ENCODE assay signal across 16 mouse cellular contexts in the genomic region with DNA sequence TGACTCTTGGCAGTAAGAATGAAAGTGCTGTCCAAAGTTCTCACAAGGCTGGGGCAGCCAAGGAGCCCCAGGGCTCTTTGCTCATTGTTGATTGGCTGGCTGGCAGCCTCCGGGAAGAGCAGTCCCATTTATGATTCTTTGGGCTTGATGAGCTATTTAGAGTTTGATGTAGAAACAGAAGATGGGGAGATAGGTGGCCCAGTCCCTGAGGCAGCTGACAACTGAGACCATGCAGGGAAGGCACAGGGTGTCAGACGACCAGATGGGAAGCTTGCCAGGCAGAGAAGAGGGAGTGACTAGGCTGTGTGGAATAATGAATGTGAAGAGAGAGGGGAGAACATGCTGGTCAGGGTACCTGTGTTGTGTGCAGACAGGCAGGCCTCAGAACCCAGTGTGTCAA. TPM values are rescaled to one million over a fixed set of nuclear protein-coding genes. Genes with fewer than 3 reads are reported as not detected.
DNase-seq lines count a peak whose midpoint lies in the region; ATAC-seq and TF ChIP-seq lines count a peak whose summit lies in the region.
"Had no signal": no experiment of that assay in that cellular context is flagged by ENCODE, and none has a peak within 500 bp of the region (broad histone marks: within the 10 kb centered on the region; RNA-seq: fewer than 3 reads in every experiment).

No protein-coding gene starts in this region.

- intact Hi-C loops in heart, postnatal 10 days (cut with DNase I), result loop anchor here (5.0 kb wide), 1 partner anchor 231 kb away; no protein-coding TSS in a partner anchor

- no peak for DNase-seq in forebrain, embryonic 11.5 days (ENCODE audit: low spot score)
- DNase-seq in heart, postnatal 10 days, result no peak
- DNase-seq in lung, postnatal 10 days, result peak; percentile 21
- DNase-seq in lung, postnatal 0 days (ENCODE audit: low spot score), result no peak
- DNase-seq in heart, postnatal 0 days (ENCODE audit: low spot score), result no peak
- DNase-seq: adrenal gland, adult 2 months; cerebellum, adult 8-10 months; kidney, adult 9 months; lung, embryonic 14.5 days; retina, postnatal 1 day; thymus, adult 18-20 months had no signal

- no peak for TF ChIP-seq EP300 in lung, postnatal 0 days (IDR thresholded peaks at IDR 0.05)
- no peak for TF ChIP-seq EP300 in heart, postnatal 0 days (IDR thresholded peaks at IDR 0.05; ENCODE audit: low read depth)

- ATAC-seq in forebrain, embryonic 15.5 days (replicated peaks), result peak; percentile 51
- ATAC-seq in forebrain, embryonic 11.5 days (replicated peaks; ENCODE audit: low FRiP score), result no peak
- no peak for ATAC-seq in heart, embryonic 14.5 days (ENCODE audit: insufficient number of reproducible peaks, insufficient read depth, low FRiP score, low read depth)
- ATAC-seq in lung, postnatal 0 days, result no peak
- ATAC-seq in heart, postnatal 0 days (ENCODE audit: insufficient read depth, low read depth), result no peak
- no peak for ATAC-seq in kidney, embryonic 15.5 days (replicated peaks; ENCODE audit: low FRiP score)

- H3K9ac ChIP-seq in forebrain, embryonic 15.5 days (replicated peaks), result no peak overlapping the region
- no peak overlapping the region for H3K9ac ChIP-seq in forebrain, embryonic 11.5 days (ENCODE audit: low read length)
- H3K9ac ChIP-seq in heart, embryonic 14.5 days (ENCODE audit: low read length), result peak overlapping the region; percentile 14; the same call in 1 of the 2 replicates
- H3K9ac ChIP-seq in lung, postnatal 0 days (replicated peaks; ENCODE audit: low read depth), result no peak overlapping the region
- H3K9ac ChIP-seq in heart, postnatal 0 days (replicated peaks; ENCODE audit: low read depth, low read length), result no peak overlapping the region
- H3K9ac ChIP-seq in kidney, embryonic 15.5 days, result no peak overlapping the region
- H3K9ac ChIP-seq: embryonic facial prominence, embryonic 15.5 days; lung, embryonic 14.5 days had no signal

- H3K4me1 ChIP-seq in forebrain, embryonic 15.5 days, result peaks cover 29% of the 10 kb centered on the region
- peaks cover 9% of the 10 kb centered on the region; the same call in 1 of the 2 replicates for H3K4me1 ChIP-seq in forebrain, embryonic 11.5 days (replicated peaks; ENCODE audit: control insufficient read depth, insufficient read depth, low read length)
- peaks cover 20 to 49% of the 10 kb centered on the region in 2 experiments for H3K4me1 ChIP-seq in heart, embryonic 14.5 days (ENCODE audit: control insufficient read depth in 2 of 2, insufficient read depth in 2 of 2, low read length in 2 of 2)
- peaks cover 5% of the 10 kb centered on the region for H3K4me1 ChIP-seq in lung, postnatal 0 days (ENCODE audit: insufficient read depth, low read depth, low read length)
- H3K4me1 ChIP-seq in heart, postnatal 0 days (ENCODE audit: control insufficient read depth, insufficient read depth), result peaks cover 36% of the 10 kb centered on the region
- peaks cover 11% of the 10 kb centered on the region for H3K4me1 ChIP-seq in kidney, embryonic 15.5 days

- no peak overlapping the region for H3K4me2 ChIP-seq in forebrain, embryonic 15.5 days (replicated peaks)
- no peak overlapping the region for H3K4me2 ChIP-seq in forebrain, embryonic 11.5 days (ENCODE audit: low read depth, low read length, severe bottlenecking)
- peak overlapping the region; percentile 52 for H3K4me2 ChIP-seq in heart, embryonic 14.5 days (ENCODE audit: low read length)
- H3K4me2 ChIP-seq in lung, postnatal 0 days (replicated peaks; ENCODE audit: low read depth, low read length), result no peak overlapping the region
- no peak overlapping the region for H3K4me2 ChIP-seq in heart, postnatal 0 days (ENCODE audit: low read depth, low read length)
- H3K4me2 ChIP-seq in kidney, embryonic 15.5 days, result no peak overlapping the region
- H3K4me2 ChIP-seq: embryonic facial prominence, embryonic 15.5 days; lung, embryonic 14.5 days had no signal

- 0 out of 2 replicates have a peak overlapping the region, but pooled peaks have one; percentile 25 for H3K27ac ChIP-seq in forebrain, embryonic 15.5 days (replicated peaks)
- no peak overlapping the region for H3K27ac ChIP-seq in forebrain, embryonic 11.5 days (ENCODE audit: low read depth, low read length)
- peak overlapping the region; percentile 86 to 88 for H3K27ac ChIP-seq in heart, embryonic 14.5 days (replicated peaks in 1 of 2; ENCODE audit: control insufficient read depth in 1 of 2, insufficient read depth in 1 of 2, low read depth in 2 of 2, low read length in 2 of 2)
- no peak overlapping the region for H3K27ac ChIP-seq in lung, postnatal 0 days (ENCODE audit: low read length)
- peak overlapping the region; percentile 78 for H3K27ac ChIP-seq in heart, postnatal 0 days (ENCODE audit: low read depth)
- H3K27ac ChIP-seq in kidney, embryonic 15.5 days, result no peak overlapping the region
- H3K27ac ChIP-seq: embryonic facial prominence, embryonic 15.5 days had no signal

- no peak overlapping the region for H3K4me3 ChIP-seq in forebrain, embryonic 15.5 days
- H3K4me3 ChIP-seq in forebrain, embryonic 11.5 days (ENCODE audit: low read depth, low read length), result no peak overlapping the region
- no peak overlapping the region for H3K4me3 ChIP-seq in heart, embryonic 14.5 days (ENCODE audit: control insufficient read depth in 1 of 2, insufficient read depth in 1 of 2, low read depth in 1 of 2, low read length in 2 of 2)
- H3K4me3 ChIP-seq in lung, postnatal 0 days (ENCODE audit: low read depth, low read length), result no peak overlapping the region
- no peak overlapping the region for H3K4me3 ChIP-seq in heart, postnatal 0 days (ENCODE audit: low read depth, low read length)
- H3K4me3 ChIP-seq in kidney, embryonic 15.5 days (replicated peaks), result no peak overlapping the region
- H3K4me3 ChIP-seq: embryonic facial prominence, embryonic 15.5 days had no signal

- no peaks in the 10 kb centered on the region for H3K27me3 ChIP-seq in forebrain, embryonic 15.5 days
- no peaks in the 10 kb centered on the region for H3K27me3 ChIP-seq in forebrain, embryonic 11.5 days (ENCODE audit: control insufficient read depth, insufficient read depth, low read length)
- H3K27me3 ChIP-seq in heart, embryonic 14.5 days (ENCODE audit: control insufficient read depth, insufficient read depth, low read length), result no peaks in the 10 kb centered on the region
- no peaks in the 10 kb centered on the region for H3K27me3 ChIP-seq in lung, postnatal 0 days (replicated peaks; ENCODE audit: insufficient read depth, low read length)
- no peaks in the 10 kb centered on the region for H3K27me3 ChIP-seq in heart, postnatal 0 days (ENCODE audit: control insufficient read depth, insufficient read depth, low read length)
- no peaks in the 10 kb centered on the region for H3K27me3 ChIP-seq in kidney, embryonic 15.5 days
- H3K27me3 ChIP-seq: embryonic facial prominence, embryonic 15.5 days had no signal

- no peak for TF ChIP-seq CTCF in lung, postnatal 0 days (IDR thresholded peaks at IDR 0.05)
- TF ChIP-seq CTCF in heart, postnatal 0 days (IDR thresholded peaks at IDR 0.05; ENCODE audit: low read depth), result no peak

- H3K9me3 ChIP-seq in forebrain, embryonic 15.5 days, result no peaks in the 10 kb centered on the region
- no peaks in the 10 kb centered on the region for H3K9me3 ChIP-seq in forebrain, embryonic 11.5 days (ENCODE audit: control insufficient read depth, low read length)
- H3K9me3 ChIP-seq in heart, embryonic 14.5 days (ENCODE audit: control insufficient read depth, low read length), result no peaks in the 10 kb centered on the region
- H3K9me3 ChIP-seq in lung, postnatal 0 days (ENCODE audit: low read length), result no peaks in the 10 kb centered on the region
- H3K9me3 ChIP-seq in heart, postnatal 0 days (replicated peaks; ENCODE audit: control insufficient read depth, low read length), result no peaks in the 10 kb centered on the region
- no peaks in the 10 kb centered on the region for H3K9me3 ChIP-seq in kidney, embryonic 15.5 days (replicated peaks)
- H3K9me3 ChIP-seq: embryonic facial prominence, embryonic 15.5 days had no signal

- 0 out of 2 replicates have a peak, but pooled peaks cover 3% of the 10 kb centered on the region for H3K36me3 ChIP-seq in forebrain, embryonic 15.5 days
- no peaks in the 10 kb centered on the region for H3K36me3 ChIP-seq in forebrain, embryonic 11.5 days (ENCODE audit: control insufficient read depth, insufficient read depth, low read length)
- H3K36me3 ChIP-seq in heart, embryonic 14.5 days (ENCODE audit: control insufficient read depth, insufficient read depth, low read length), result peaks cover 13% of the 10 kb centered on the region; the same call in 1 of the 2 replicates
- H3K36me3 ChIP-seq in lung, postnatal 0 days (ENCODE audit: insufficient read depth, low read length), result no peaks in the 10 kb centered on the region
- no peaks in the 10 kb centered on the region; the same call in 1 of the 2 replicates for H3K36me3 ChIP-seq in heart, postnatal 0 days (replicated peaks; ENCODE audit: control insufficient read depth, insufficient read depth, low read length)
- H3K36me3 ChIP-seq in kidney, embryonic 15.5 days, result no peaks in the 10 kb centered on the region

- WGBS in forebrain, embryonic 15.5 days, result 16% methylated on average over 2 of the region's 2 CpGs
- 65% methylated on average over 2 of the region's 2 CpGs for WGBS in forebrain, embryonic 11.5 days
- WGBS in heart, embryonic 14.5 days, result 19% methylated on average over 2 of the region's 2 CpGs
- WGBS in lung, postnatal 0 days, result 42% methylated on average over 2 of the region's 2 CpGs
- WGBS in heart, postnatal 0 days, result 26% methylated on average over 2 of the region's 2 CpGs
- WGBS in kidney, embryonic 15.5 days, result 28% methylated on average over 2 of the region's 2 CpGs

RNA-seq across cellular contexts. Expression of a gene that starts 22.2 kb away (rescaled TPM):
- polyA plus RNA-seq in forebrain, embryonic 15.5 days (2015; fragmentation: Nextera tagmentation; extraction: Ambion mirVana), result 55.6 and 63.3 TPM in 2 replicates
- polyA plus RNA-seq in forebrain, embryonic 11.5 days (2014; fragmentation: Nextera tagmentation; extraction: Ambion mirVana), result 33.2 and 34.6 TPM in 2 replicates
- polyA plus RNA-seq in heart, embryonic 14.5 days (2014; fragmentation: Nextera tagmentation; extraction: Ambion mirVana), result 17.7 and 19.4 TPM in 2 replicates
- 10 to 100 TPM; 29.7 to 35.2 TPM for total RNA-seq in heart, postnatal 10 days (2021)
- 31.0 and 31.1 TPM in 2 replicates for polyA plus RNA-seq in lung, postnatal 0 days (2015; fragmentation: Nextera tagmentation; extraction: Ambion mirVana)
- 30.2 and 31.4 TPM in 2 replicates for total RNA-seq in heart, postnatal 0 days (2014; rRNA removed; ENCODE audit: low replicate concordance)
- 32.4 and 32.7 TPM in 2 replicates for polyA plus RNA-seq in heart, postnatal 0 days (2015; fragmentation: Nextera tagmentation; extraction: Ambion mirVana)
- polyA plus RNA-seq in kidney, embryonic 15.5 days (2015; fragmentation: Nextera tagmentation; extraction: Ambion mirVana), result 38.1 and 41.3 TPM in 2 replicates

RNA-seq across cellular contexts. Expression of a gene that starts 48.6 kb away (rescaled TPM):
- 0.09 and 0.11 TPM in 2 replicates for polyA plus RNA-seq in forebrain, embryonic 15.5 days (2015; fragmentation: Nextera tagmentation; extraction: Ambion mirVana)
- not detected in 2 replicates for polyA plus RNA-seq in forebrain, embryonic 11.5 days (2014; fragmentation: Nextera tagmentation; extraction: Ambion mirVana)
- polyA plus RNA-seq in heart, embryonic 14.5 days (2014; fragmentation: Nextera tagmentation; extraction: Ambion mirVana), result 1.1 TPM in 2 replicates
- 1 to 10 TPM; 4.3 to 4.5 TPM for total RNA-seq in heart, postnatal 10 days (2021)
- polyA plus RNA-seq in lung, postnatal 0 days (2015; fragmentation: Nextera tagmentation; extraction: Ambion mirVana), result 1.6 and 2.4 TPM in 2 replicates
- total RNA-seq in heart, postnatal 0 days (2014; rRNA removed; ENCODE audit: low replicate concordance), result 1.9 and 6.7 TPM in 2 replicates
- polyA plus RNA-seq in heart, postnatal 0 days (2015; fragmentation: Nextera tagmentation; extraction: Ambion mirVana), result 0.52 and 0.70 TPM in 2 replicates
- polyA plus RNA-seq in kidney, embryonic 15.5 days (2015; fragmentation: Nextera tagmentation; extraction: Ambion mirVana), result 2.0 and 2.2 TPM in 2 replicates
- total RNA-seq: monocyte, adult 5-6 weeks had no signal

Comparison
In these comparisons a context has a peak if more than half of its experiments do, and no peak if none do; other contexts are left out.
1. H3K27ac ChIP-seq: peak in forebrain, embryonic 15.5 days (single experiment), heart, embryonic 14.5 days (2 of 2) and heart, postnatal 0 days (single experiment); none in forebrain, embryonic 11.5 days (single experiment), lung, postnatal 0 days (single experiment) and kidney, embryonic 15.5 days (single experiment).